ENCODE assay signal across 10 mouse cellular contexts in the genomic region with DNA sequence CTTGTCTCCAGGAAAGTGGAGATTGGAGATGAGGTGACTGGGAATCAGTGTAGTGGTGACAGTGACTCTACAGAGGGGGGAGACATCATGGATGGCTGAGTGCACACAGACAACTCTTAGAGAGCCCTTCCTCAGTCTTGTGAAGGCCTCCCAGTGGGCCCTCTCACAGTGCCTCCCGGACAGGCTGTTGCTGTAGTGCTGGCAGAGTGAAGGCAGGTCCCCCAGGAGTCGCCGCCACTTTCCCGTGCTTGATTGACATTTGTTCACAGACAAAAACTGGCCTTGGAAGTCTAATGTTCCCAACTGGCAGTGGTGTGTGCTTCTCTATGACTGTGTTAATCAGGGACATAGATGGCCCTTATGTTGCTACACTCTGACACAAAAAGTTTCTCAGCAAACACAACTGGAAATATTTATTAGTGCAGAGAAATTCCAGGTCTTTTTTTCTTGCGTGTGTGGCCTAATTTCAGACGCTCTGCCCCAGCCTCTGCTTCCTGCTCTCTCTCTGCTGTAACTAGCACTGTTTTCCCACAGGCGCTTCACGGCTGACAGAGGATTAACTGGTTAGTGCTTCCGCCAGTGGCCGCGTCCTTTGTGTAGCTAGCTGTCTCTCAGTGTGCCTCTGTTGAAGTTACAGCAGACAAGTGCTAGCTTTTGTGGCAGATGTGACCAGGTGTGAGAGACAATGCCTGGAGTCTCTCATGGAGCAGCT.
DNase-seq lines count a peak whose midpoint lies in the region; ATAC-seq and TF ChIP-seq lines count a peak whose summit lies in the region.
"Had no signal": no experiment of that assay in that cellular context is flagged by ENCODE, and none has a peak within 500 bp of the region (broad histone marks: within the 10 kb centered on the region; RNA-seq: fewer than 3 reads in every experiment).

No protein-coding gene starts in this region.

- intact Hi-C loops in heart, postnatal 10 days (cut with DNase I): no loop called here

- no peaks in the 10 kb centered on the region for H3K9me3 ChIP-seq in heart, embryonic 10.5 days
- no peaks in the 10 kb centered on the region for H3K9me3 ChIP-seq in MEL (replicated peaks; ENCODE audit: insufficient read depth, low read length)
- no peaks in the 10 kb centered on the region for H3K9me3 ChIP-seq in embryonic facial prominence, embryonic 13.5 days
- H3K9me3 ChIP-seq in limb, embryonic 12.5 days: no peaks in the 10 kb centered on the region

- no peak for TF ChIP-seq CTCF in MEL (IDR thresholded peaks at IDR 0.05 in 2 of 3, conservative IDR thresholded peaks at IDR 0.05 in 1 of 3; ENCODE audit: control insufficient read depth in 1 of 3, insufficient read depth in 1 of 3, low read depth in 2 of 3, low read length in 3 of 3, poor library complexity in 1 of 3, severe bottlenecking in 1 of 3)

- no peak overlapping the region for H3K9ac ChIP-seq in MEL (ENCODE audit: control insufficient read depth, low read depth, low read length, poor library complexity, severe bottlenecking)
- peak overlapping the region; percentile 49; the same call in 1 of the 2 replicates for H3K9ac ChIP-seq in embryonic facial prominence, embryonic 13.5 days
- peak overlapping the region; percentile 28 for H3K9ac ChIP-seq in limb, embryonic 12.5 days (replicated peaks)

- DNase-seq in heart, embryonic 10.5 days (ENCODE audit: low spot score): peak; percentile 86
- no peak for DNase-seq in heart, postnatal 10 days
- no peak for DNase-seq in MEL (ENCODE audit: low read depth, low spot score)
- no peak for DNase-seq in frontal cortex, postnatal 36 days (ENCODE audit: low spot score in 2 of 2)
- no peak for DNase-seq in spleen, adult 12 weeks (ENCODE audit: low spot score)
- DNase-seq in gastrocnemius, postnatal 10 days: no peak
- DNase-seq: layer of hippocampus, adult 9-11 months; lung, postnatal 36 days had no signal

- peak overlapping the region; percentile 24 for H3K4me2 ChIP-seq in embryonic facial prominence, embryonic 13.5 days
- peak overlapping the region; percentile 15; the same call in 1 of the 2 replicates for H3K4me2 ChIP-seq in limb, embryonic 12.5 days

- H3K27me3 ChIP-seq in heart, embryonic 10.5 days (ENCODE audit: insufficient read depth, poor library complexity, severe bottlenecking): no peaks in the 10 kb centered on the region
- H3K27me3 ChIP-seq in MEL (ENCODE audit: control insufficient read depth in 1 of 2, insufficient read depth in 2 of 2, low read length in 2 of 2): no peaks in the 10 kb centered on the region
- no peaks in the 10 kb centered on the region for H3K27me3 ChIP-seq in embryonic facial prominence, embryonic 13.5 days
- H3K27me3 ChIP-seq in limb, embryonic 12.5 days: no peaks in the 10 kb centered on the region

- TF ChIP-seq RAD21 in MEL (IDR thresholded peaks at IDR 0.05; ENCODE audit: low read depth, low read length): no peak

- 27% methylated on average over 11 of the region's 11 CpGs for WGBS in heart, embryonic 10.5 days
- WGBS in embryonic facial prominence, embryonic 13.5 days: 7% methylated on average over 11 of the region's 11 CpGs
- 25% methylated on average over 11 of the region's 11 CpGs for WGBS in limb, embryonic 12.5 days

- H3K4me3 ChIP-seq in heart, embryonic 10.5 days: no peak overlapping the region
- no peak overlapping the region for H3K4me3 ChIP-seq in MEL (ENCODE audit: control insufficient read depth in 1 of 2, insufficient read depth in 1 of 2, low read depth in 2 of 2, low read length in 2 of 2)
- H3K4me3 ChIP-seq in embryonic facial prominence, embryonic 13.5 days: no peak overlapping the region
- no peak overlapping the region for H3K4me3 ChIP-seq in limb, embryonic 12.5 days (replicated peaks)

- ATAC-seq in embryonic facial prominence, embryonic 13.5 days (ENCODE audit: insufficient number of reproducible peaks, insufficient read depth, low FRiP score, low TSS enrichment, low read depth): no peak
- ATAC-seq in limb, embryonic 12.5 days (ENCODE audit: insufficient number of reproducible peaks, insufficient read depth, low FRiP score, low TSS enrichment, low read depth): no peak

- H3K27ac ChIP-seq in heart, embryonic 10.5 days: peak overlapping the region; percentile 79
- H3K27ac ChIP-seq in MEL (ENCODE audit: control insufficient read depth, low read depth, low read length): peak overlapping the region; percentile 99; the same call in 1 of the 2 replicates
- peak overlapping the region; percentile 44; the same call in 1 of the 2 replicates for H3K27ac ChIP-seq in embryonic facial prominence, embryonic 13.5 days
- peak overlapping the region; percentile 72 for H3K27ac ChIP-seq in limb, embryonic 12.5 days

- H3K79me2 ChIP-seq in MEL (ENCODE audit: control insufficient read depth, insufficient read depth, low read length, poor library complexity): peaks cover 31% of the 10 kb centered on the region

- TF ChIP-seq POLR2A in MEL (IDR thresholded peaks at IDR 0.05; ENCODE audit: control insufficient read depth in 1 of 2, insufficient read depth in 1 of 2, low read depth in 1 of 2, low read length in 2 of 2, poor library complexity in 1 of 2): no peak

- H3K36me3 ChIP-seq in heart, embryonic 10.5 days: no peaks in the 10 kb centered on the region
- peaks cover 0 to 48% of the 10 kb centered on the region in 2 experiments; a peak in 2 of 4 replicates for H3K36me3 ChIP-seq in MEL (ENCODE audit: control insufficient read depth in 1 of 2, insufficient read depth in 2 of 2, low read length in 2 of 2)
- H3K36me3 ChIP-seq in embryonic facial prominence, embryonic 13.5 days: no peaks in the 10 kb centered on the region
- H3K36me3 ChIP-seq in limb, embryonic 12.5 days: no peaks in the 10 kb centered on the region

- TF ChIP-seq EP300 in MEL (IDR thresholded peaks at IDR 0.05; ENCODE audit: low read depth in 1 of 2, low read length in 2 of 2): no peak

- H3K4me1 ChIP-seq in heart, embryonic 10.5 days: peaks cover 57% of the 10 kb centered on the region
- H3K4me1 ChIP-seq in MEL (ENCODE audit: control insufficient read depth in 1 of 2, insufficient read depth in 2 of 2, low read length in 2 of 2): peaks cover 32 to 54% of the 10 kb centered on the region in 2 experiments
- peaks cover 65% of the 10 kb centered on the region for H3K4me1 ChIP-seq in embryonic facial prominence, embryonic 13.5 days
- H3K4me1 ChIP-seq in limb, embryonic 12.5 days (replicated peaks): peaks cover 44% of the 10 kb centered on the region

TF ChIP-seq in MEL, 35 proteins besides CTCF, POLR2A, EP300 and RAD21:
- TF ChIP-seq MAFK (IDR thresholded peaks at IDR 0.05; ENCODE audit: borderline replicate concordance, low read depth, low read length): no peak
- TF ChIP-seq UBTF (IDR thresholded peaks at IDR 0.05; ENCODE audit: borderline replicate concordance, insufficient read depth, low read depth, low read length): no peak
- TF ChIP-seq TAL1 (IDR thresholded peaks at IDR 0.05; ENCODE audit: low read length): no peak
- TF ChIP-seq GATA1 (IDR thresholded peaks at IDR 0.05; ENCODE audit: low read depth, low read length): no peak
- TF ChIP-seq MYC (IDR thresholded peaks at IDR 0.05; ENCODE audit: low read depth, low read length): no peak
- no peak for TF ChIP-seq TBP (IDR thresholded peaks at IDR 0.05; ENCODE audit: low read depth, low read length)
- no peak for TF ChIP-seq ELF1 (IDR thresholded peaks at IDR 0.05; ENCODE audit: low read depth, low read length)
- no peak for TF ChIP-seq MAZ (IDR thresholded peaks at IDR 0.05; ENCODE audit: low read depth, low read length)
- TF ChIP-seq NRF1 (IDR thresholded peaks at IDR 0.05; ENCODE audit: insufficient read depth, low read depth, low read length, poor library complexity, severe bottlenecking): no peak
- TF ChIP-seq USF1 (IDR thresholded peaks at IDR 0.05; ENCODE audit: low read depth, low read length): no peak
- TF ChIP-seq JUND (IDR thresholded peaks at IDR 0.05; ENCODE audit: low read depth, low read length): no peak
- TF ChIP-seq POLR2AphosphoS2 (IDR thresholded peaks at IDR 0.05; ENCODE audit: low read length): no peak

Comparison
In these comparisons a context has a peak if more than half of its experiments do, and no peak if none do; other contexts are left out.
1. H3K27ac ChIP-seq: peak in every context shown above with its lines; median percentile 99 in MEL; 79 in heart, embryonic 10.5 days; 72 in limb, embryonic 12.5 days; 44 in embryonic facial prominence, embryonic 13.5 days.